Mouse (Mus musculus) 416B (cell line): ENCODE data around the gene Pik3r1.

Experiments
- DNase-seq: peaks from one replicate; pipeline ENCODE4 v3.0.0; 2011; ENCODE audit warnings: low read depth

The Pik3r1 gene

GRCm38 (mm10) chr13:101767809-101768629 lies at the start of gene Pik3r1:
Gene Pik3r1 (minus strand): TSS chr13:101768217.
- DNase-seq: peak; percentile 96

GRCm38 (mm10) chr13:101813267-101813900 lies 45.4 kb upstream of the Pik3r1 start:
- no peak for DNase-seq

GRCm38 (mm10) chr13:101812341-101812740 lies 44.3 kb upstream of the Pik3r1 start:
- no peak for DNase-seq

- no peak for DNase-seq
Measured at GRCm38 (mm10) chr13:101811882-101812281, 43.9 kb upstream of the Pik3r1 start.

GRCm38 (mm10) chr13:101810667-101811066 lies 42.6 kb upstream of the Pik3r1 start:
- no peak for DNase-seq

GRCm38 (mm10) chr13:101809796-101810195 lies 41.8 kb upstream of the Pik3r1 start:
- no peak for DNase-seq

- DNase-seq: peak; percentile 25
Measured at GRCm38 (mm10) chr13:101805559-101806091, 37.6 kb upstream of the Pik3r1 start.

- no peak for DNase-seq
Measured at GRCm38 (mm10) chr13:101801372-101802186, 33.6 kb upstream of the Pik3r1 start.

- no peak for DNase-seq
Measured at GRCm38 (mm10) chr13:101800833-101801371, 32.9 kb upstream of the Pik3r1 start.

GRCm38 (mm10) chr13:101800021-101800596 lies 32.1 kb upstream of the Pik3r1 start:
- no peak for DNase-seq

GRCm38 (mm10) chr13:101799318-101799717 lies 31.3 kb upstream of the Pik3r1 start:
- DNase-seq: peak; percentile 32

GRCm38 (mm10) chr13:101798522-101798921 lies 30.5 kb upstream of the Pik3r1 start:
- DNase-seq: peak; percentile 49

GRCm38 (mm10) chr13:101796983-101797382 lies 29.0 kb upstream of the Pik3r1 start:
- DNase-seq: no peak

GRCm38 (mm10) chr13:101785705-101786104 lies 17.7 kb upstream of the Pik3r1 start:
- no peak for DNase-seq

GRCm38 (mm10) chr13:101784651-101785289 lies 16.8 kb upstream of the Pik3r1 start:
- no peak for DNase-seq

- no peak for DNase-seq
Measured at GRCm38 (mm10) chr13:101779011-101779410, 11.0 kb upstream of the Pik3r1 start.

GRCm38 (mm10) chr13:101777851-101778250 lies 9.8 kb upstream of the Pik3r1 start:
- no peak for DNase-seq

GRCm38 (mm10) chr13:101771071-101771470 lies 3.1 kb upstream of the Pik3r1 start:
- no peak for DNase-seq

GRCm38 (mm10) chr13:101769955-101770354 lies 1.9 kb upstream of the Pik3r1 start:
- DNase-seq: no peak

GRCm38 (mm10) chr13:101768630-101768991 lies 594 bp upstream of the Pik3r1 start:
- DNase-seq: peak; percentile 86
